Mouse (Mus musculus): Measurements from ENCODE around the gene Fam155a.

GRCm38 (mm10) chr8:9207505-9208051, 563.4 kb downstream of the Fam155a start:
- no peak for TF ChIP-seq EP300 (IDR thresholded peaks at IDR 0.05; ENCODE audit: low read length)
- no peak for TF ChIP-seq RCOR1 (conservative IDR thresholded peaks at IDR 0.05; ENCODE audit: low read depth, low read length)
